In the genomic region with DNA sequence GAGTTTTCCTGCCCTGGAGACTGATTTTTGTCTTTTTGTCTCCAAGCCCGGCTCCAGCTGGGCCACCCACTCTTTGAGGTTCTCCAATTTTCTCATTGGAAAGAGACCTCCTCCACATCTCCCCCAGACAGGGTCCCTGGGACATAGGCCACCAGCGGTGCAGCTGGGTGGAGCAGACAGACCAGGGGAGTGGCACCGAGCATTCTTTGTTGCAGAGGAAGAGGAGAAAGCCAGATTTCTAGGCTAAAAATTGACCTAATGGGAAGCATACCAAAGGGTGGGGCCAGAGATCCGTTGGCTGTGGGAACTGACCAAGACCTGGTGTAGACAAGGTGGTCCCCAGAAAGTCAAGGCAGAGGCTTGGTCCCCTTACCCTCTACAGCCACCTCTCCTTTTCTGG, we compare ENCODE assay signal across 8 mouse cellular contexts. TPM values are rescaled to one million over a fixed set of nuclear protein-coding genes. Genes with fewer than 3 reads are reported as not detected.
DNase-seq lines count a peak whose midpoint lies in the region; ATAC-seq and TF ChIP-seq lines count a peak whose summit lies in the region.

No protein-coding gene starts in this region.

- peaks cover 64% of the 10 kb centered on the region for H3K4me1 ChIP-seq in kidney, embryonic 16.5 days (ENCODE audit: insufficient read depth, low read length)
- H3K4me1 ChIP-seq in embryonic fibroblast, embryonic 13.5 days (ENCODE audit: control insufficient read depth, insufficient read depth, low read length): peaks cover 3% of the 10 kb centered on the region
- H3K4me1 ChIP-seq in hindbrain, postnatal 0 days (ENCODE audit: insufficient read depth, low read length): peaks cover 29% of the 10 kb centered on the region
- H3K4me1 ChIP-seq in midbrain, postnatal 0 days (ENCODE audit: insufficient read depth, low read length): peaks cover 9% of the 10 kb centered on the region; the same call in 1 of the 2 replicates

- H3K27ac ChIP-seq in kidney, embryonic 16.5 days (ENCODE audit: low read length): peak overlapping the region; percentile 95
- H3K27ac ChIP-seq in embryonic fibroblast, embryonic 13.5 days (ENCODE audit: insufficient read depth, low read length): peak overlapping the region; percentile 88
- H3K27ac ChIP-seq in hindbrain, postnatal 0 days: peak overlapping the region; percentile 82
- H3K27ac ChIP-seq in midbrain, postnatal 0 days (ENCODE audit: low read depth, low read length): no peak overlapping the region

- H3K4me3 ChIP-seq in kidney, embryonic 16.5 days (ENCODE audit: low read length): peak overlapping the region; percentile 93
- H3K4me3 ChIP-seq in embryonic fibroblast, embryonic 13.5 days (ENCODE audit: insufficient read depth, low read length): no peak overlapping the region
- no peak overlapping the region for H3K4me3 ChIP-seq in hindbrain, postnatal 0 days (ENCODE audit: low read length)
- H3K4me3 ChIP-seq in midbrain, postnatal 0 days (ENCODE audit: low read depth, low read length): peak overlapping the region; percentile 59

- H3K4me2 ChIP-seq in kidney, embryonic 16.5 days (replicated peaks; ENCODE audit: low read depth, low read length): peak overlapping the region; percentile 68
- H3K4me2 ChIP-seq in hindbrain, postnatal 0 days (ENCODE audit: low read depth, low read length): peak overlapping the region; percentile 89
- peak overlapping the region; percentile 61 for H3K4me2 ChIP-seq in midbrain, postnatal 0 days (ENCODE audit: low read depth, low read length, poor library complexity, severe bottlenecking)

- DNase-seq in kidney, postnatal 14 days: no peak
- DNase-seq in hindbrain, postnatal 0 days (ENCODE audit: low spot score): no peak
- DNase-seq in midbrain, postnatal 0 days (ENCODE audit: low spot score): no peak
- DNase-seq in c-Kit-positive CD71-positive TER-119-positive erythroid progenitor cells, embryonic 14.5 days (ENCODE audit: low spot score): no peak
- no peak for DNase-seq in adrenal gland, postnatal 4 days (ENCODE audit: low spot score in 2 of 2)
- no peak for DNase-seq in cerebellum, postnatal 14 days

- H3K9me3 ChIP-seq in kidney, embryonic 16.5 days (ENCODE audit: low read length): no peaks in the 10 kb centered on the region
- H3K9me3 ChIP-seq in hindbrain, postnatal 0 days (ENCODE audit: low read length): no peaks in the 10 kb centered on the region
- H3K9me3 ChIP-seq in midbrain, postnatal 0 days (ENCODE audit: low read length): no peaks in the 10 kb centered on the region

- peaks cover 24% of the 10 kb centered on the region for H3K36me3 ChIP-seq in kidney, embryonic 16.5 days (ENCODE audit: insufficient read depth, low read length)
- no peaks in the 10 kb centered on the region for H3K36me3 ChIP-seq in hindbrain, postnatal 0 days (ENCODE audit: insufficient read depth, low read length)
- H3K36me3 ChIP-seq in midbrain, postnatal 0 days (ENCODE audit: insufficient read depth, low read length): no peaks in the 10 kb centered on the region

- 13% methylated on average over 4 of the region's 4 CpGs for WGBS in kidney, embryonic 16.5 days
- WGBS in hindbrain, postnatal 0 days: 26% methylated on average over 4 of the region's 4 CpGs
- WGBS in midbrain, postnatal 0 days: 30% methylated on average over 4 of the region's 4 CpGs

- TF ChIP-seq CTCF in embryonic fibroblast, embryonic 13.5 days (IDR thresholded peaks at IDR 0.05; ENCODE audit: borderline replicate concordance, insufficient read depth, low read length): no peak
- no peak for TF ChIP-seq CTCF in hindbrain, postnatal 0 days (IDR thresholded peaks at IDR 0.05; ENCODE audit: low read depth)
- TF ChIP-seq CTCF in midbrain, postnatal 0 days (IDR thresholded peaks at IDR 0.05): no peak

- H3K27me3 ChIP-seq in kidney, embryonic 16.5 days (ENCODE audit: insufficient read depth, low read length): no peaks in the 10 kb centered on the region
- no peaks in the 10 kb centered on the region for H3K27me3 ChIP-seq in hindbrain, postnatal 0 days (ENCODE audit: insufficient read depth, low read length)
- no peaks in the 10 kb centered on the region for H3K27me3 ChIP-seq in midbrain, postnatal 0 days (ENCODE audit: insufficient read depth, low read length)

- ATAC-seq in kidney, embryonic 16.5 days (ENCODE audit: low FRiP score, low TSS enrichment): no peak
- ATAC-seq in hindbrain, postnatal 0 days: no peak
- no peak for ATAC-seq in midbrain, postnatal 0 days (ENCODE audit: low FRiP score)

- no peak for TF ChIP-seq POLR2A in embryonic fibroblast, embryonic 13.5 days (IDR thresholded peaks at IDR 0.05; ENCODE audit: low read depth, low read length)

- peak overlapping the region; percentile 60 for H3K9ac ChIP-seq in kidney, embryonic 16.5 days (replicated peaks; ENCODE audit: low read length)
- no peak overlapping the region for H3K9ac ChIP-seq in hindbrain, postnatal 0 days (replicated peaks; ENCODE audit: low read length)
- H3K9ac ChIP-seq in midbrain, postnatal 0 days (replicated peaks; ENCODE audit: low read length, poor library complexity, severe bottlenecking): no peak overlapping the region

RNA-seq across cellular contexts. Expression of a gene that starts 2.3 kb away (rescaled TPM):
- polyA plus RNA-seq in kidney, embryonic 16.5 days (2015; fragmentation: Nextera tagmentation; extraction: Ambion mirVana): 13.4 and 15.2 TPM in 2 replicates
- 24.3 and 25.8 TPM in 2 replicates for polyA plus RNA-seq in embryonic fibroblast, embryonic 13.5 days (2011; ENCODE audit: insufficient read length, low read depth, missing spikeins)
- 7.4 and 8.9 TPM in 2 replicates for total RNA-seq in hindbrain, postnatal 0 days (2014; rRNA removed)
- polyA plus RNA-seq in hindbrain, postnatal 0 days (2015; fragmentation: Nextera tagmentation; extraction: Ambion mirVana): 4.4 and 5.1 TPM in 2 replicates
- 5.2 and 8.2 TPM in 2 replicates for total RNA-seq in midbrain, postnatal 0 days (2014; rRNA removed)
- polyA plus RNA-seq in midbrain, postnatal 0 days (2015; fragmentation: Nextera tagmentation; extraction: Ambion mirVana): 3.4 and 4.2 TPM in 2 replicates
- total RNA-seq in adrenal gland, postnatal 4 days (2021): 1 to 10 TPM; 4.3 to 4.5 TPM

RNA-seq across cellular contexts. Expression of a gene that starts 3.3 kb away (rescaled TPM):
- 311 and 368 TPM in 2 replicates for polyA plus RNA-seq in kidney, embryonic 16.5 days (2015; fragmentation: Nextera tagmentation; extraction: Ambion mirVana)
- polyA plus RNA-seq in embryonic fibroblast, embryonic 13.5 days (2011; ENCODE audit: insufficient read length, low read depth, missing spikeins): 226 and 234 TPM in 2 replicates
- total RNA-seq in hindbrain, postnatal 0 days (2014; rRNA removed): 234 and 269 TPM in 2 replicates
- 279 and 286 TPM in 2 replicates for polyA plus RNA-seq in hindbrain, postnatal 0 days (2015; fragmentation: Nextera tagmentation; extraction: Ambion mirVana)
- 224 and 230 TPM in 2 replicates for total RNA-seq in midbrain, postnatal 0 days (2014; rRNA removed)
- polyA plus RNA-seq in midbrain, postnatal 0 days (2015; fragmentation: Nextera tagmentation; extraction: Ambion mirVana): 221 and 244 TPM in 2 replicates
- 100 to 1,000 TPM; 446 to 477 TPM for total RNA-seq in adrenal gland, postnatal 4 days (2021)

RNA-seq across cellular contexts. Expression of a gene that starts 13.8 kb away (rescaled TPM):
- polyA plus RNA-seq in kidney, embryonic 16.5 days (2015; fragmentation: Nextera tagmentation; extraction: Ambion mirVana): 35.0 and 37.2 TPM in 2 replicates
- polyA plus RNA-seq in embryonic fibroblast, embryonic 13.5 days (2011; ENCODE audit: insufficient read length, low read depth, missing spikeins): 1.6 and 7.1 TPM in 2 replicates
- 24.2 and 30.6 TPM in 2 replicates for total RNA-seq in hindbrain, postnatal 0 days (2014; rRNA removed)
- polyA plus RNA-seq in hindbrain, postnatal 0 days (2015; fragmentation: Nextera tagmentation; extraction: Ambion mirVana): 31.4 and 34.6 TPM in 2 replicates
- total RNA-seq in midbrain, postnatal 0 days (2014; rRNA removed): 21.3 and 25.9 TPM in 2 replicates
- 30.5 and 31.1 TPM in 2 replicates for polyA plus RNA-seq in midbrain, postnatal 0 days (2015; fragmentation: Nextera tagmentation; extraction: Ambion mirVana)
- total RNA-seq in adrenal gland, postnatal 4 days (2021): 10 to 100 TPM; 22.4 to 23.2 TPM

RNA-seq across cellular contexts. Expression of a gene that starts 22.2 kb away (rescaled TPM):
- 92.2 and 99.1 TPM in 2 replicates for polyA plus RNA-seq in kidney, embryonic 16.5 days (2015; fragmentation: Nextera tagmentation; extraction: Ambion mirVana)
- 53.2 and 55.1 TPM in 2 replicates for polyA plus RNA-seq in embryonic fibroblast, embryonic 13.5 days (2011; ENCODE audit: insufficient read length, low read depth, missing spikeins)
- 80.5 and 101 TPM in 2 replicates for total RNA-seq in hindbrain, postnatal 0 days (2014; rRNA removed)
- polyA plus RNA-seq in hindbrain, postnatal 0 days (2015; fragmentation: Nextera tagmentation; extraction: Ambion mirVana): 88.8 and 91.9 TPM in 2 replicates
- 77.0 and 94.9 TPM in 2 replicates for total RNA-seq in midbrain, postnatal 0 days (2014; rRNA removed)
- 109 and 110 TPM in 2 replicates for polyA plus RNA-seq in midbrain, postnatal 0 days (2015; fragmentation: Nextera tagmentation; extraction: Ambion mirVana)
- 10 to 100 TPM; 48.4 to 56.3 TPM for total RNA-seq in adrenal gland, postnatal 4 days (2021)

RNA-seq across cellular contexts. Expression of a gene that starts 23.1 kb away (rescaled TPM):
- polyA plus RNA-seq in kidney, embryonic 16.5 days (2015; fragmentation: Nextera tagmentation; extraction: Ambion mirVana): 22.4 and 32.2 TPM in 2 replicates
- polyA plus RNA-seq in embryonic fibroblast, embryonic 13.5 days (2011; ENCODE audit: insufficient read length, low read depth, missing spikeins): 1.2 and 1.3 TPM in 2 replicates
- not detected in 2 replicates for total RNA-seq in hindbrain, postnatal 0 days (2014; rRNA removed)
- polyA plus RNA-seq in hindbrain, postnatal 0 days (2015; fragmentation: Nextera tagmentation; extraction: Ambion mirVana): 8.1 and 8.8 TPM in 2 replicates
- 3.7 TPM in 1 of 2 replicates, not detected in the other for total RNA-seq in midbrain, postnatal 0 days (2014; rRNA removed)
- 5.2 and 7.2 TPM in 2 replicates for polyA plus RNA-seq in midbrain, postnatal 0 days (2015; fragmentation: Nextera tagmentation; extraction: Ambion mirVana)
- total RNA-seq in adrenal gland, postnatal 4 days (2021): 100 to 1,000 TPM in 1 of 2 experiments, 10 to 100 TPM in 1; 18.3 to 847 TPM

Comparison
In these comparisons a context has a peak if more than half of its experiments do, and no peak if none do; other contexts are left out.
1. H3K4me3 ChIP-seq: peak in kidney, embryonic 16.5 days (single experiment) and midbrain, postnatal 0 days (single experiment); none in embryonic fibroblast, embryonic 13.5 days (single experiment) and hindbrain, postnatal 0 days (single experiment).
2. Peak in every context shown above with its lines, with median percentiles within 50 percentile points of each other: H3K4me2 ChIP-seq.